Mouse (Mus musculus) thymus, postnatal 0 days (tissue): ENCODE data around the gene Nup155. TPM values are rescaled to one million over a fixed set of nuclear protein-coding genes. Genes with fewer than 3 reads are reported as not detected.

Experiments
- DNase-seq: peaks from one replicate; pipeline ENCODE4 v3.0.0-alpha.2; 2015; ENCODE audit warnings: low spot score
- polyA plus RNA-seq: library from polyadenylated mRNA; unstranded; fragments of >200 nt; fragmentation: Nextera tagmentation; extraction: Ambion mirVana; gene quantifications from 2 replicates; pipeline ENCODE4 v1.2.1, GENCODE M21; 2015

The Nup155 gene
- polyA plus RNA-seq, 1 experiment from 2014 or later, result 13.0 TPM

DNA sequence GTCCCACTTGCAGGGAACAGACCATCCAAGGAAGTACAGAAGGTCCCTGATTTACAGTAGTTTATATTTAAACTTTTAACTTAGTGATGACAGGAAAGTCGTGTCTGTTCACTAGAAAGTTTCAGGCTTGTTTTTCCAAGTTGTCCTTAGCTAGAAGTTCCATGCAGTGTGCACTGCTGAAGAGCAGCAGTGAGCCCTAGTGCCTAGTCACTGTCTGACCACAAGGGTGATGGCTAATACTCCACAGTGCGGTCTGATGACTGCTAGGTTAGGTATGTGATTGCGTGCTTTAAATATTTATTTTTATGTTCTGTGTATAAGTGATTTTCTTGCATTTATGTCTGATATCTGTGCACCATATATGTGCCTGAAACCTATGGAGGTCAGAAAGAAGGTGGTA is 81.4 kb downstream of the Nup155 start:
- no peak for DNase-seq

DNA sequence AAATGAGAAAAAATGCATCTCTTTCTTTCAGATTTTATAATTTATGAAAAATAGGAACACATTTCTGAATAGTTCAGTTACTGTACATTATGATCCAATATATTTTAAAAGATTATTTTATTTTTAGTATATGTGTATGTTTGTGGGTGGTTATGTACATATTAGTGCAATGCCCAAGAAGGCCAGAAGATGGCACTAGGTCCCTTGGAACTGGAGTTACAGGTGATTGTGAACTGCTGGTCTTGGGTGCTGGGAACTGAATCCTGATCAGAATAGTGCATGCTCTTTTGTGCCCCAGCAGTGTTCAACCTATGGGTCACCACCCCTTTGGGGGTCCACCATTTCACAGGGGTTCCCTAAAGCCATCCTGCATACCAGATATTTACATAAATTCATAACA is 91.2 kb downstream of the Nup155 start:
- DNase-seq, result no peak

DNA sequence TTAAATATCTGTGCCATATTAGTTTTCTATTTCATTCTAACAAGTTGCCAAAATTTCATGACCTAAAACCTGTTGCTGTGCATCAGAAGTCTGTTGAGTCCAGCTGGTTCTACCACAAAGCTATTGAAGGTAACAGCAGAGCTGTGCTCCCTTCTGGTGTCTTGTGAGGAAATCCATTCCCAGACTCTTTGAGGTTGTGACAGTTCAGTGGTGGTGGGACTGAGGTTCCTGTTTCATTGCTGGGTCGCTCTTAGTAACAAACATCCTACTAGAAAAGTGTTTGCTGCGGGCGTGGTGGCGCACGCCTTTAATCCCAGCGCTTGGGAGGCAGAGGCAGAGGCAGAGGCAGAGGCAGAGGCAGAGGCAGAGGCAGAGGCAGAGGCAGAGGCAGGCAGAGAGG is 99.3 kb downstream of the Nup155 start:
- DNase-seq, result no peak

Other genes starting within 250 kb of the Nup155 start
- gene Wdr70, start 10.1 kb upstream of the Nup155 start, polyA plus RNA-seq, result 45.7 and 47.4 TPM in 2 replicates
- gene Cplane1, start 59.8 kb downstream of the Nup155 start, polyA plus RNA-seq, result 3.9 and 6.4 TPM in 2 replicates